Mouse (Mus musculus): ENCODE data around the gene Rad51b. TPM values are rescaled to one million over a fixed set of nuclear protein-coding genes. Genes with fewer than 3 reads are reported as not detected.

Rad51b gene
- polyA plus RNA-seq, 1 experiment: 1.3 TPM

- DNase-seq (ENCODE audit: low read depth, low spot score): no peak
- 35% methylated on average over 5 of the region's 5 CpGs for WGBS
Observed at GRCm38 (mm10) chr12:79827233-79827692, 530.2 kb downstream of the Rad51b start.

- no peak for DNase-seq (ENCODE audit: low read depth, low spot score)
- 45% methylated on average over 4 of the region's 4 CpGs for WGBS
Observed at GRCm38 (mm10) chr12:79827735-79828134, 530.7 kb downstream of the Rad51b start.

GRCm38 (mm10) chr12:79830686-79831085 is 533.6 kb downstream of the Rad51b start:
- DNase-seq (ENCODE audit: low read depth, low spot score): no peak

GRCm38 (mm10) chr12:79832611-79833010 is 535.5 kb downstream of the Rad51b start:
- 81% methylated on average over 6 of the region's 6 CpGs for WGBS

More at GRCm38 (mm10) chr12:79830686-79831085, 533.6 kb downstream of the Rad51b start:
- 55% methylated on average over 1 of the region's 1 CpGs for WGBS

GRCm38 (mm10) chr12:79835521-79835920 is 538.4 kb downstream of the Rad51b start:
- 94% methylated on average over 8 of the region's 8 CpGs for WGBS
- DNase-seq (ENCODE audit: low read depth, low spot score): no peak

More at GRCm38 (mm10) chr12:79832611-79833010, 535.5 kb downstream of the Rad51b start:
- no peak for DNase-seq (ENCODE audit: low read depth, low spot score)

GRCm38 (mm10) chr12:79838181-79838961 is 541.3 kb downstream of the Rad51b start:
- DNase-seq (ENCODE audit: low read depth, low spot score): no peak
- 61% methylated on average over 6 of the region's 6 CpGs for WGBS

- no peak for DNase-seq (ENCODE audit: low read depth, low spot score)
- WGBS: 91% methylated on average over 12 of the region's 12 CpGs
Observed at GRCm38 (mm10) chr12:79839096-79839941, 542.2 kb downstream of the Rad51b start.

- WGBS: 84% methylated on average over 5 of the region's 5 CpGs
- no peak for DNase-seq (ENCODE audit: low read depth, low spot score)
Observed at GRCm38 (mm10) chr12:79840465-79840864, 543.4 kb downstream of the Rad51b start.

- 84% methylated on average over 3 of the region's 3 CpGs for WGBS
- no peak for DNase-seq (ENCODE audit: low read depth, low spot score)
Observed at GRCm38 (mm10) chr12:79841248-79841647, 544.2 kb downstream of the Rad51b start.

- 28% methylated on average over 7 of the region's 7 CpGs for WGBS
- DNase-seq (ENCODE audit: low read depth, low spot score): no peak
Observed at GRCm38 (mm10) chr12:79842319-79842718, 545.2 kb downstream of the Rad51b start.

GRCm38 (mm10) chr12:79843002-79843401 is 545.9 kb downstream of the Rad51b start:
- 69% methylated on average over 11 of the region's 11 CpGs for whole genome bisulfite sequencing

GRCm38 (mm10) chr12:79843496-79843895 is 546.4 kb downstream of the Rad51b start:
- no peak for DNase-seq (ENCODE audit: low read depth, low spot score)
- 58% methylated on average over 6 of the region's 6 CpGs for WGBS

More at GRCm38 (mm10) chr12:79843002-79843401, 545.9 kb downstream of the Rad51b start:
- no peak for DNase-seq (ENCODE audit: low read depth, low spot score)

GRCm38 (mm10) chr12:79846247-79847151 is 549.4 kb downstream of the Rad51b start:
- 80% methylated on average over 7 of the region's 7 CpGs for WGBS
- DNase-seq (ENCODE audit: low read depth, low spot score): no peak

- WGBS: 68% methylated on average over 13 of the region's 13 CpGs
- DNase-seq (ENCODE audit: low read depth, low spot score): no peak
Observed at GRCm38 (mm10) chr12:79848539-79848938, 551.5 kb downstream of the Rad51b start.

- 90% methylated on average over 5 of the region's 5 CpGs for WGBS
- DNase-seq (ENCODE audit: low read depth, low spot score): no peak
Observed at GRCm38 (mm10) chr12:79850021-79850420, 552.9 kb downstream of the Rad51b start.

- WGBS: 91% methylated on average over 8 of the region's 8 CpGs
- no peak for DNase-seq (ENCODE audit: low read depth, low spot score)
Observed at GRCm38 (mm10) chr12:79851898-79852297, 554.8 kb downstream of the Rad51b start.

GRCm38 (mm10) chr12:79852606-79853005 is 555.5 kb downstream of the Rad51b start:
- no peak for DNase-seq (ENCODE audit: low read depth, low spot score)
- WGBS: over 99% methylated on average over 4 of the region's 4 CpGs

GRCm38 (mm10) chr12:79853901-79854490 is 556.9 kb downstream of the Rad51b start:
- WGBS: 81% methylated on average over 5 of the region's 5 CpGs
- no peak for DNase-seq (ENCODE audit: low read depth, low spot score)

- DNase-seq (ENCODE audit: low read depth, low spot score): no peak
- 89% methylated on average over 2 of the region's 2 CpGs for WGBS
Observed at GRCm38 (mm10) chr12:79854507-79854906, 557.4 kb downstream of the Rad51b start.

All from large intestine, adult 2 months (tissue).